Mouse (Mus musculus) gastrocnemius, postnatal 14 days (tissue): ENCODE measurements around the gene Tbc1d13. TPM values are rescaled to one million over a fixed set of nuclear protein-coding genes. Genes with fewer than 3 reads are reported as not detected.

ENCODE experiments used
- DNase-seq: peaks from one replicate; pipeline ENCODE4 v3.0.0; 2021; ENCODE audit warnings: mixed read lengths
- intact Hi-C: fragments of 180-260 bp; cut with DNase I; formaldehyde crosslinking; loops from one replicate; pipeline ENCODE4 v1.15.1; 2025; ENCODE audit warnings: low total_unique reads
- long read RNA-seq, 2 experiments: library from polyadenylated mRNA; stranded (forward); transcript quantifications; one replicate each; pipeline ENCODE4 v2.0.0; 2021
- total RNA-seq, 2 experiments: library from RNA; stranded (reverse); gene quantifications; 2 replicates each; pipeline ENCODE4 v1.2.3; 2021

The Tbc1d13 gene
- total RNA-seq = 10 to 100 TPM; 12.0 to 13.7 TPM
- long read RNA-seq, experiment 1, partial matches to known transcripts = 0 of 1 reads
- long read RNA-seq, experiment 1, other reads (novel, unspliced or antisense) = 1 of 1 reads
- long read RNA-seq, experiment 2, partial matches to known transcripts = 0 of 2 reads
- long read RNA-seq, experiment 2, other reads (novel, unspliced or antisense) = 2 of 2 reads

GRCm38 (mm10) chr2:30133613-30134377 lies at the start of gene Tbc1d13:
Gene Tbc1d13, plus strand, starts transcription at chr2:30133746.
- peak; percentile 98 for DNase-seq
- intact Hi-C loops = no loop called here

DNA sequence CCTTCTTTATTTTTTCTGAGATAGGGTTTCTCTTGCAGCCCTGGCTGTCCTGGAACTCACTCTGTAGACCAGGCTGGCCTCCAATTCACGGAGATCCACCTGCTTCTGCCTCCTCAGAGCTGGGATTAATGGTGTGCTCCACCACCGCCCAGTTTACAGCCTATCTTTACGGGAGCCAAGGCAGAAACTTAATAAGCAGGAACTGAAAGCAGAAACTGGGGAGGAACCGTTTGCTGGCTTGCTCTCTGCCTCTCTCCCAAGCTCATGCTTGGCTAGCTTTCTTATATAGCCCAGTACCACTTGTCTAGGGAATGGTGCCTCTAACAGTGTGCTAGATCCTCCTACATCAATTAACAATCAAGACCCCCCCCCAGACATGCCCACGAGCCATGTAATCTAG lies 49.4 kb upstream of the Tbc1d13 start:
- DNase-seq = no peak
- intact Hi-C loops = no loop called here

GRCm38 (mm10) chr2:30084632-30085031 lies 48.9 kb upstream of the Tbc1d13 start:
- intact Hi-C loops = no loop called here
- no peak for DNase-seq

DNA sequence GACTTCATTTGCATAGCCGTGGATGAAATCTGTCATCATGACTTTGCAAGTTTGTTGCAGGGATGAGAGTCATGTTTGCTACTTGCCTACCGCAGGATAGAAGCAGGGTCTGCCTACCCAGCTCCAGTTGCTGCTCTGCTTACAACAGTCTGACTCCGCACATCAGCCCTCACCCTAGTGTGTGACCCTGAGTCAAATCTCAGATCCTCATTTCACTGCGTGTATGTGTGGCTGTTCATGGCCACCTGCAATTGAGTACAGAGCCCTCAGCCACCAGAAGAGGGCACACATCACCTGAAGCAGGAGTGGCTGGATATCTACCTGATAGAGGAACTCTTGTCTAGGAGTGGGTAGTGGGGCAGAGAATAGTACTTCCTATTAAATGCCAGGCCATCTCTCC lies 46.2 kb upstream of the Tbc1d13 start:
- DNase-seq = no peak
- intact Hi-C loops = no loop called here

GRCm38 (mm10) chr2:30091521-30091920 lies 42.0 kb upstream of the Tbc1d13 start:
- intact Hi-C loops = no loop called here
- no peak for DNase-seq

DNA sequence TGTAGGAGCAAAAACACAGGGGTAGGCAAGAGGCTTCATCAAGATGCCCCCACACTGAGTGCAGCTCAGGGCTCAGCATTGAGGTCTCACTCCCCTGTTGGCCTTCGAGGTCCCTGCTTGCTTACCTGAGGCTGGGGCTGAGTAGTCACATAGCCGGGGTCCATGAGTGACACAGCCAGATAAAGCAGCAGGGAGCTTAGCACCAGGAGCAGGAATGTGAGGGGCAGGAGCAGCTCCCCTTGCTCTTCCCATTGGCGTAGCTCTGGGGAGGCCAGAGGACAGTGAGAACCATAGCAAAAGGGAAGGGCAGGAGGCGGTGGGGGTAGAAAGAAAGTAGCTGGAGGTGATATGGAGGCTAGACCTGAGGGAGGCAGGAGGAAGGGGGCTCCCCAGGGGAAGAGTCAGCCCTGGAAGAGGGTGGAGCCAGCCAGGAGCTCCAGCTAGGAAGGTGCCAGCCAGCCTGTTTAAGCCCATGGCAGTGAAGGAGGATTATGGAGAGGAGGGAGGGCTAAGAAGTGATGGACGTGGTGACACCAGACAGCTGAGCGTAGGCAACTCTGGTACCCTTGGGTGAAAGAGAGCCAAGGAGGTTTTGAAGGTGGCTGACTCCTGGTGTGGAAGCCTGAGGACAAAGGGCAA lies 41.1 kb upstream of the Tbc1d13 start:
- intact Hi-C loops = no loop called here
- DNase-seq = no peak

GRCm38 (mm10) chr2:30093471-30094207 lies 39.9 kb upstream of the Tbc1d13 start, which contains the start of gene Zdhhc12:
Gene Zdhhc12, minus strand, starts transcription at chr2:30093648.
- intact Hi-C loops = no loop called here
- peak; percentile 91 for DNase-seq

GRCm38 (mm10) chr2:30094208-30094588 lies 39.3 kb upstream of the Tbc1d13 start:
- DNase-seq = no peak
- intact Hi-C loops = no loop called here

GRCm38 (mm10) chr2:30095882-30096527 lies 37.5 kb upstream of the Tbc1d13 start:
- intact Hi-C loops = loop anchor here (5.0 kb wide), 1 partner anchor 49 kb away; the partner anchor contains the start of gene Wdr34
- DNase-seq = peak; percentile 57

- intact Hi-C loops = no loop called here
- DNase-seq = no peak
Observed at GRCm38 (mm10) chr2:30100214-30100613, 33.3 kb upstream of the Tbc1d13 start.

DNA sequence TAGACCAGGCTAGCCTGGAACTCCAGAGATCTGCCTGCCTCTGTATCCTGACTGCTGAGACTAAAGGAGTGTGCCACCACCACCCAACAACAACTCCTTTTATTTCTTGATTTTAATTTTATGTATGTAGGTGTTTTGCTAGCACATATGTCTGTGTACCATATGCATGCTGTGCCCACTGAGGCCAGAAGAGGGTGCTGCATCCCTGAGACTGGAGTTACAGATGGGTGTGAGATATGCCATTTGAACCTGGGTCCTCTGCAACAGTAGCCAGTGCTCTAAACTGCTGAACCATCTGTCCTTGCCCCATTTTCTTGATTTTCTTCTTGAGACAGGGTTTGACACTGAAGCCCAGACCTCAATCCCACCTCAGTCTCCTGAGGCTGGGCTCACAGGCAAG lies 27.2 kb upstream of the Tbc1d13 start:
- DNase-seq = no peak
- intact Hi-C loops = loop anchor here (5.0 kb wide), 1 partner anchor 56 kb away; no protein-coding TSS in a partner anchor

- intact Hi-C loops = loop anchor here (5.0 kb wide), 1 partner anchor 55 kb away; no protein-coding TSS in a partner anchor
- no peak for DNase-seq
Observed at GRCm38 (mm10) chr2:30107646-30108045, 25.9 kb upstream of the Tbc1d13 start.

- intact Hi-C loops = loop anchor here (5.0 kb wide), 1 partner anchor 54 kb away; no protein-coding TSS in a partner anchor
Observed at GRCm38 (mm10) chr2:30108260-30108659, 25.3 kb upstream of the Tbc1d13 start.

GRCm38 (mm10) chr2:30111500-30111899 lies 22.0 kb upstream of the Tbc1d13 start:
- DNase-seq = no peak
- intact Hi-C loops = no loop called here

More at GRCm38 (mm10) chr2:30108260-30108659, 25.3 kb upstream of the Tbc1d13 start:
- no peak for DNase-seq

DNA sequence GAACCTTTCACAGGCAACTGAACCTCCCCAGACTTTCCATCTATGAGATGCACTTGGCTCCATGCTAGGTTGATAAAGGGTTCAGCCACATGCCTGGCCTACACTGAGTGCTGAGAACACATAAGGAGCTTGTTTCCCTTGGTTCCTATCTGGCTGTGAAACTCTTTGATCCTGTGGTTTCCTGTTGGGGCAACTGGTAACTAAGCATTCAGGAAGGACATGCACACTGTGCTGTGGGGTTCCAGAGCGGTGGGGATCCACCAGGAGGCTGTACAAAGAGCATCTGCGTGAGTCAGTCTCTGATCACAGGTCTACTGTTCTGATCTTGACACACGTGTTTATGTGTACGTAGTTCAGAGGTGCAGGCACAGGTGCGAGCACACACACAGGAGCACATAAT lies 21.0 kb upstream of the Tbc1d13 start:
- no peak for DNase-seq
- intact Hi-C loops = no loop called here

- intact Hi-C loops = no loop called here
- DNase-seq = no peak
Observed at GRCm38 (mm10) chr2:30119641-30120051, 13.9 kb upstream of the Tbc1d13 start.

GRCm38 (mm10) chr2:30120269-30120668 lies 13.3 kb upstream of the Tbc1d13 start:
- intact Hi-C loops = no loop called here
- DNase-seq = no peak

DNA sequence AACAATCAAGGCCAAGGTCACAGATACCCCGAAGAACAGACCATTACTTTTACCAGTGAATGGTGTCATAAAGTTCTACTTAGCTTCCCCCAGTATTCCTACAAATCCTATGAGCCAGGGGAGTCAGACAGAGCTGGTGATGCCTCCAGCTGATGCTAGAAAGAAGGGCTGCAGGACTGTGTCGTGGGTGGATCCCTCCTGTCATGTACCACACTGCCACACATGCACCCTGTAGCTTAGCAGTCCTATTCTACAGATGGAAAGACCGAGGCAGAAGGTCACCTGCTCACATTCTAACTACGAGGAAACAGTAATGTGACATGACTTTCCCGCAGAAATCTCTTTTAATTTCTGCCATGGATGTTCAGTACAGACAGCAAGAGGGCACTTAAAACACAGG lies 10.8 kb upstream of the Tbc1d13 start:
- DNase-seq = no peak
- intact Hi-C loops = no loop called here

GRCm38 (mm10) chr2:30123729-30124471 lies 9.6 kb upstream of the Tbc1d13 start:
- no peak for DNase-seq
- intact Hi-C loops = no loop called here
